Mouse (Mus musculus) regulatory T cell (primary cell): ENCODE results near the gene Tmem171.

ENCODE experiments used
- in situ Hi-C: fragments of 300-600 bp; cut with MboI, MseI; formaldehyde crosslinking; loops from one replicate; pipeline ENCODE4 v1.15.1; 2025; ENCODE audit warnings: high pct_unique_total_duplicates

The Tmem171 gene

GRCm38 (mm10) chr13:98694773-98695314 is at the start of gene Tmem171:
Gene Tmem171, minus strand, starts transcription at chr13:98694834.
- in situ Hi-C loops = loop anchor here (10.0 kb wide), 1 partner anchor 880 kb away; no protein-coding TSS in a partner anchor

GRCm38 (mm10) chr13:98743829-98744228 is 49.2 kb upstream of the Tmem171 start:
- in situ Hi-C loops = no loop called here

GRCm38 (mm10) chr13:98743214-98743613 is 48.6 kb upstream of the Tmem171 start:
- in situ Hi-C loops = no loop called here

GRCm38 (mm10) chr13:98738213-98738612 is 43.6 kb upstream of the Tmem171 start:
- in situ Hi-C loops = no loop called here

DNA sequence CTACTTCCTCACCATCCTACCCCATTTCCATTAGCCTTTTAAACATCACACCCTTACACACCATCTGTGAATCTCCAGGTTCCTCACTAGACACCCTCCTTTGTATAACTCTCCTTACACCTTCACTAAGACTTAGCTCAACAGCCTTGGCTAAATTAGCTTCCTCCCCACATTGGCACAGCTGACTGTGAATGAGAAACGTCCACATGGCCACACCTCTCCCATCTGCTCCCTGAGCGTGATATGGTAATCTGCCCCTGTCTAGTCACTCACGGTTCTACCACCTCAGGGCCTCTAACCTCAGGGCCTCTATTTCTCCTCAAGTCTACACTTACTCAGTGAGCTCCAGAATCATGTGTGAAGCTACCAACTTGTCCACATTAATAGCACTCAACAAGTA is 38.7 kb upstream of the Tmem171 start:
- in situ Hi-C loops = no loop called here

- in situ Hi-C loops = no loop called here
Observed at GRCm38 (mm10) chr13:98729271-98730062, 34.8 kb upstream of the Tmem171 start.

DNA sequence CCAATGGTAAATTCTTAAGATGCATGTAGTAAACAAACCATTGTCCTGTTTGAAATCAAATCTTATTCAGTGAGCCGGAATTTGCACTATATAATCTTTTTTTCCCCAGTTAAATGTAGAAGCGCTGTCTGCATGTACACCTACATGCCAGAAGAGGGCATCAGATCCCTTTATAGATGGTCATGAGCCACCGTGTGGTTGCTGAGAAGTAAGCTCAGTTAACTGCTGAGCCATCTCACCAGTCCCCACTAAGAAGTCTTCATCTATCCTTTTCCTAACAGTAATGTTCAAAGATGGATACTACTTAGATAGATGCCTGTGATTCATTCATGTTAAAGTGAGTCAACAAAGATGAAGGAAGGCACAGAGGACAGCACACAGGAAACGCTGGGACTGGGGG is 31.9 kb upstream of the Tmem171 start:
- in situ Hi-C loops = no loop called here

DNA sequence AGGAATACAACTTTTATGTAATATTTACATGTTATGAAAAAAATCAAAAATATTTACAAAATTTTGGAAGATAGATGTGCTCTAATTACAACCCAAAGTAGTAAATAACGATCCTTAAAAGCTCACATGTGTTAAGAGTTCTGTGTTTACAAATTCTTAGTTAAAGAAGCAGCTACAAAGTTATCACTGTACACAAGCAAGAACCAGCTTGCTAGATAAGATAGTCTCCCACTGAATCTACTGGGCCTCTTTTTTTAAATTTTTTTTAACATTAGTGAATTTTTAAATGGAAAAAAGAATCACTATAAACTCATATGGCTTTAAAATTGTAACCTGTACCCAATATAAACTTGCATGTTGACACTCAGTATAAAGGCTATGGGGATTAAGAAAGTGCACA is 28.8 kb upstream of the Tmem171 start:
- in situ Hi-C loops = no loop called here

DNA sequence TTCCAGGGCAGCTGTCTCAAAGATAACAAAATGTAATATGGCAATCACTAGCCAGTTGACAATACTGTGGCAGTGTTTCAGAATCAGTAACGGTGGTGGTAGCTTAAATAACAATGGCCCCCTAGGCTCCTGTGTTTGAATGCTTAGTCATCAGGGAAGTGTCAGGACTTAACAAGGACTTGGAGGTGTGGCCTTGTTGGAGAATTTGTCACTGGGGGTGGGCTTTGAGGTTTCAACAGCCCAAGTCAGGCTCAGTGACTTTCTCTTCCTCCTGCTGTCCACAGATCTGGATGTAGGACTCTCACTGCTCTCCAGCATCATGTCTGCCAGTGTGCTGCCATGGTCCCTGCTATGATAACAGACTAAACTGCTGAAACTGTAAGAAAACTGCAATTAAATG is 27.7 kb upstream of the Tmem171 start:
- in situ Hi-C loops = no loop called here

GRCm38 (mm10) chr13:98716176-98716575 is 21.5 kb upstream of the Tmem171 start:
- in situ Hi-C loops = no loop called here

DNA sequence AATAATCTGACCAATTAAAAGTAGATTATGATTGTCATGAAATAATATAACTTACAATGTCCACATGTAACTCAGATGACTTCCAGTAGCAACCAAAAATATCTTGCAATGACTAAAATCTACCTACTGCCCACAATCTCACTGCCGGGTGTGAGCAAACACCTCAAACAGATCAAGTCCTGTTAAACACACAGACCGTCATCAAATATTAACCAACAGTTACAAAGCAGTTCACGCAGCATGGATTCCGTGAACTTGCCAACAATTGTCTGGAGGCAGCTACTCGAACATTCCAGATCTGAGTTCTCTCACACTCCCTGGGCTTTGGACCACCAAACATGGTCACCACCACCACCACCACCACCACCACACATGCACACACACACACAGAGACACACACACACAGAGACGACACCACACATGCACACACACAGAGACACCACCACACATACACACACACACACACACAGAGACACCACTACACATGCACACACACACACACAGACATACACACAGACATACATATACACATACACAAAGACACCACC is 20.9 kb upstream of the Tmem171 start:
- in situ Hi-C loops = no loop called here

GRCm38 (mm10) chr13:98710655-98711054 is 16.0 kb upstream of the Tmem171 start:
- in situ Hi-C loops = no loop called here

- in situ Hi-C loops = no loop called here
Observed at GRCm38 (mm10) chr13:98710236-98710635, 15.6 kb upstream of the Tmem171 start.

DNA sequence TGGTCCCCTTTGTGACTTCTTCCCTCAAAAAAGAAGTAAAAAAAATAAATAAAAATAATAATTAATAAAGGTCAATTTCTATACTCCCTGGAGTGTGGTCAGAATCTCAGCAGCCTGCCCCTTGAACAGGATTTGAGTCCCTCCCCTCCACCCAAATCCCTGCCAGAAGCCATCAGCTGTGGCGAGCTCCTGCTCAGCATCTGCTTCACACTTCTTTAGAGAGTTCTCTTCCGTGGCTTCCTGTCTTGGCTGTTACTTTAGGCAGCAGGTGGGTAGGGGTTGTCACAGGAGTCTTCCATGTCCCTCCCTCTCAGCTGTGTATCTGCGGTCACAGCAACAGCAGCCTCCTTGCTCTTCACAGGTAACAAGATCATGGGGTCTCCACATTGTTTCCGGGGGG is 10.9 kb upstream of the Tmem171 start:
- in situ Hi-C loops = no loop called here

GRCm38 (mm10) chr13:98703786-98704185 is 9.2 kb upstream of the Tmem171 start:
- in situ Hi-C loops = no loop called here

DNA sequence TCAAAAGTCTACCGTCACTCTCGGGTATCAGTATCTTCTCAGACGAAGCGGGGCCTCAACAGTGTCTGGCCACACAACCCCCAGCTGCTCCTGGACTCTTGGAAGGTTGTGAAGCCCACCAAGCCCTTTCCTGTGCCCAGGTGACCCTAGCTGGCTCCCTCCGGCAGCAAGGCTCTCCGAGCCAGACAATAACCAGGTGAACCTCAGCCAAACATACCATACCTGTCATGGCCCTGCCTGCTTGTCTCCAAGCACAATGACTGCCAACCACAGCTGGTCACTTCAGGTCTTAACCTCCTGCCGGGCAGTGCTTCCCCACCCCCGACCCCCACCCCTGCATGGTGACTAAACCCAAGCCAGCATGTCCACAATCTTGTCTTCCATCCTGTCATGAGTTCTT is 7.7 kb upstream of the Tmem171 start:
- in situ Hi-C loops = no loop called here

GRCm38 (mm10) chr13:98701309-98701675 is 6.7 kb upstream of the Tmem171 start:
- in situ Hi-C loops = no loop called here

DNA sequence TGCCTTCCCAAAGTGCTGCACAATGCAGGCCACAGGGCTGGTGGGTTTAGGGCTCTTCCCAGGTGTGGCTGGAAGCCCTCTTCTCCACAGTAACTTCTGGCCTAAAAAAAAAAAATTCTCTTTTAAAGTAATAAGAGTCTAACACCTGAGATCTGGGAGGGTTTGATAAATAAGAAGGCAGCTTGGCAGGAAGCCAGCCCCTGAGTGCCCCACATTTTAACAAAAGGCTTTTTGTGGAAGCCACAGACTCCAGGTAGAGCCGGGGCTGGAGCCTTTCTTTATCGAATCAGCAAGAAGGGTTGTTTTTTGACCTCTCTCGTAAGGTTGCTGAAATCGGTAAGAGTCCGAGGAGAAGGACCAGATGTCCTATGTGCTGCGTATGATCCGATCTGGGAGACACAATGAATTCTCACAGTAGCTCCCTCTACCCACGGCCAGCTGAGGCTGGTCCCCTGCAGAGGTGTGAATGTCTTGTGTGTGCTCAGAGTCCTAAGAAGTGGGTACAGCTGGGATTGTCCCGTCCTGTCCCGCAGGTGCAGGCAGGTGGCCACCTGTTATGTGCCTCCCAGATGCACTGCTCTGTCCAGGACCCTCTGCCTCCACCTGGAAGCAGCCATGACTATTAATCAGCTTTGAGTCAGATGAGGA is 6.2 kb upstream of the Tmem171 start:
- in situ Hi-C loops = no loop called here

DNA sequence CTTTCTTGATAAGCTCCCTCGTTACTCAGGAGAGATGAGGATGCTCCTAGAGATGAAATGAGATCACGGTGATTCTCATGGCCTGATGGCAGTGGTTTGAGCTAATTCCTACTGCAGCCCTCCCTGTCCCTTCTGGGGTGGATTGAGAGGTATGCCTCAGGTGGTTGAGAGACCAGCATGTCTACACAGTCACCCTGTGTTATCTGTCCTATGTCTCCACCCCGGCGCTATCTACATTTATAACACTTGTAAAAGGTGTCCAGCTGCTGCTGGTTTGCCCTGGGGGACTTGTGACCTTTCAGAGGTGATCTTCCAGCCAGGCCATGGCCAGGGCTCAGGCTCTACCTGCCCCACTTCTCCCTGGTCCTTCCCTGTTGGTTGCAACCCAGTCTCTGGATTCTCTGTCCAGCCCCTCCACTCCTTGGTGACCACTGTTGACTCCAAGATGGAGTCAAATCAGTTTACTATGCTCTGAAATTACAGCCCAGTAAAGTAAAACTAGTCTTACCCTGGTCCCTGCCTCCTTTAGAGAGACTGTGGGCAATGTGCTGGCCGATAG is 5.4 kb upstream of the Tmem171 start:
- in situ Hi-C loops = loop anchor here (10.0 kb wide), 1 partner anchor 885 kb away; no protein-coding TSS in a partner anchor

- in situ Hi-C loops = loop anchor here (10.0 kb wide), 1 partner anchor 884 kb away; no protein-coding TSS in a partner anchor
Observed at GRCm38 (mm10) chr13:98699051-98699744, 4.6 kb upstream of the Tmem171 start.

DNA sequence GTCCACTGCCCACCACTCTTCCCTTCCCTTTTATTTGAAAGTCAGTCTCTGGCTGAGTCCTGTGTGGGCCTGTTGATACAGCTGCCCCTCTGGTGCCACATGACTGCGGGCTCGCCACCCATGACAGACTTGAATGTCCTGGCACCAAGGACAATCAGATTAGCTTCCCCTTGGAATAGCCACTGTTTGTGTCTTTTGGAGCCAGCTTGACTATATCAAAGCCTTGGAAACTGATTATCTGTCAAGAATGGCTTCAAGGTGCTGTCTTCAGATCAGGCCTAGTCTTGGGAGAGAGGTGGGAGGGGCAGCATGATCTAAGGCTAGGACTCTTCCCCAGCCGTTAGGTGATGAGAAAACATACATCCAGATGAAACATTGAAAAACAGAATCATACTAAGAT is 2.1 kb upstream of the Tmem171 start:
- in situ Hi-C loops = loop anchor here (10.0 kb wide), 1 partner anchor 882 kb away; no protein-coding TSS in a partner anchor
